ENCODE assay signal across 8 mouse cellular contexts in the genomic region with DNA sequence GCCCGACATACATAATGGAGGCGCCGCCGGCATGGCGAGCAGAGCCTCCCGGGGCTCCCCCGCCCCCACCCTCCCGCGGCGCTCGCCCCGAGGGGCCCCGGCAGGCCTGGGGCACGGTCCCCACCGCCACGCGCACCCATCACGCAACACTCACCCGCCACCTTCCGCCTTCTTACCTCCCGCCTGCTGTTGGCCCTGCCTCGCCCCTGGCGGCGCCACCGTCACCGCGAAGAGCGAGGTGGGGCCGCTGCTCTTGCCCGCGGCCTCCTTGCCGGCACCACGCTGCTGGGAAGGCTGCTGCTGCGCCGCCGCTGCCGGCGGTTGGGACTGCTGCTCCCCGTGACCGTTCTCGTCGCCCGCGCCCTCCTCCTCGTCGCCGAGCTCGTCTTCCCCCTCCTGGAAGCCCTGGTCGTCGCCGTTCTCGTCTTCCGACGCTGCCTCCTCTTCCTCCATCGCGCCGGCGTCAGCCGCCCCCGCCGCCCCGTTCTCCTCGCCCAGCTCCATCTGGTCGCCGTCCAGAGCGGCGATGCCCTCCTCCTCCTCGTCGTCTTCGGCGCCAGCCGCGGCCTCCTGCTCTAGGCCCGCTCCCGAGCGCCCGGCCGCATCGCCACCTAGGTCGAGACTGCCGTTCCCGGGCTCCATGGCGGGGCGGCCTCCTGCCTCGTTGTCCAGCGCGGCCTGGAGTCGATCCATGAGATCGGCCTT. TPM values are rescaled to one million over a fixed set of nuclear protein-coding genes. Genes with fewer than 3 reads are reported as not detected.
A peak's percentile ranks its signal among the peaks of the same experiment; 100 is the strongest.
DNase-seq lines count a peak whose midpoint lies in the region; ATAC-seq and TF ChIP-seq lines count a peak whose summit lies in the region.

No protein-coding gene starts in this region.

- TF ChIP-seq CTCF in bone marrow macrophage, adult 2 months (IDR thresholded peaks at IDR 0.05; ENCODE audit: low read depth, low read length): no peak

- TF ChIP-seq POLR2A in bone marrow macrophage, adult 2 months (IDR thresholded peaks at IDR 0.05; ENCODE audit: borderline replicate concordance, low read depth, low read length): no peak

- peak overlapping the region; percentile 91 for H3K4me3 ChIP-seq in bone marrow macrophage, adult 2 months (ENCODE audit: insufficient read depth, low read length)

- peaks cover 31% of the 10 kb centered on the region for H3K4me1 ChIP-seq in bone marrow macrophage, adult 2 months (ENCODE audit: control insufficient read depth, insufficient read depth, low read length)

- intact Hi-C loops in gastrocnemius, postnatal 14 days (cut with DNase I; ENCODE audit: low total_unique reads): no loop called here

- peak; percentile 55 to 63 for DNase-seq in layer of hippocampus, postnatal 10 days (ENCODE audit: low spot score in 2 of 2)
- DNase-seq in layer of hippocampus, postnatal 14 days (ENCODE audit: low spot score in 2 of 2): no peak
- peak; percentile 55 for DNase-seq in gastrocnemius, postnatal 14 days
- peak; percentile 55 to 73 for DNase-seq in kidney, postnatal 4 days
- peak; percentile 65 to 73 for DNase-seq in spleen, postnatal 10 days (ENCODE audit: low spot score in 2 of 2)
- no peak for DNase-seq in c-Kit-positive CD71-positive TER-119-positive erythroid progenitor cells, embryonic 14.5 days (ENCODE audit: low spot score)

- peak; percentile 8 for ATAC-seq in megakaryocyte progenitor cell, adult 5-6 weeks (replicated peaks; ENCODE audit: poor library complexity)

- peak overlapping the region; percentile 96 for H3K27ac ChIP-seq in bone marrow macrophage, adult 2 months (ENCODE audit: insufficient read depth, low read depth, low read length)

RNA-seq across cellular contexts. Expression of a gene that starts 0.7 kb away (rescaled TPM):
- 100 to 1,000 TPM; 432 to 471 TPM for total RNA-seq in layer of hippocampus, postnatal 10 days (2021)
- 100 to 1,000 TPM; 415 to 422 TPM for total RNA-seq in layer of hippocampus, postnatal 14 days (2021)
- polyA plus RNA-seq in bone marrow macrophage, adult 2 months (2012; ENCODE audit: insufficient read depth, insufficient read length, missing spikeins): 534 and 556 TPM in 2 replicates
- total RNA-seq in gastrocnemius, postnatal 14 days (2021): 100 to 1,000 TPM; 143 to 145 TPM
- 640 and 703 TPM in 2 replicates for total RNA-seq in megakaryocyte progenitor cell, adult 5-6 weeks (2015)
- 490 and 622 TPM in 2 replicates for total RNA-seq in megakaryocyte progenitor cell, adult 5-6 weeks (2017)

RNA-seq across cellular contexts. Expression of a gene that starts 18.0 kb away (rescaled TPM):
- total RNA-seq in layer of hippocampus, postnatal 10 days (2021): 10 to 100 TPM; 41.4 to 48.3 TPM
- total RNA-seq in layer of hippocampus, postnatal 14 days (2021): 10 to 100 TPM; 40.5 to 46.1 TPM
- 73.7 and 80.6 TPM in 2 replicates for polyA plus RNA-seq in bone marrow macrophage, adult 2 months (2012; ENCODE audit: insufficient read depth, insufficient read length, missing spikeins)
- 10 to 100 TPM; 25.1 to 30.8 TPM for total RNA-seq in gastrocnemius, postnatal 14 days (2021)
- 153 and 181 TPM in 2 replicates for total RNA-seq in megakaryocyte progenitor cell, adult 5-6 weeks (2015)
- total RNA-seq in megakaryocyte progenitor cell, adult 5-6 weeks (2017): 153 and 163 TPM in 2 replicates

Comparison
In these comparisons a context has a peak if more than half of its experiments do, and no peak if none do; other contexts are left out.
1. DNase-seq: peak in layer of hippocampus, postnatal 10 days (2 of 2), gastrocnemius, postnatal 14 days (single experiment), kidney, postnatal 4 days (2 of 2) and spleen, postnatal 10 days (2 of 2); none in layer of hippocampus, postnatal 14 days (0 of 2) and c-Kit-positive CD71-positive TER-119-positive erythroid progenitor cells, embryonic 14.5 days (single experiment).